In genomic region chr13:24036150-24036549, GRCm38 (mm10) we compare ENCODE assay signal across 17 mouse cellular contexts. TPM values are rescaled to one million over a fixed set of nuclear protein-coding genes. Genes with fewer than 3 reads are reported as not detected.
DNase-seq lines count a peak whose midpoint lies in the region; ATAC-seq lines count a peak whose summit lies in the region.
"Had no signal": no experiment of that assay in that cellular context is flagged by ENCODE, and none has a peak within 500 bp of the region (broad histone marks: within the 10 kb centered on the region; RNA-seq: fewer than 3 reads in every experiment).

No protein-coding gene starts in this region.

- H3K27me3 ChIP-seq in heart, embryonic 14.5 days (ENCODE audit: control insufficient read depth, insufficient read depth, low read length), result no peaks in the 10 kb centered on the region
- H3K27me3 ChIP-seq in lung, embryonic 16.5 days (ENCODE audit: control insufficient read depth, insufficient read depth, low read depth, low read length), result no peaks in the 10 kb centered on the region
- H3K27me3 ChIP-seq in liver, embryonic 13.5 days, result 0 out of 2 replicates have a peak, but pooled peaks cover 5% of the 10 kb centered on the region
- H3K27me3 ChIP-seq: forebrain, embryonic 15.5 days; midbrain, embryonic 13.5 days had no signal

- H3K27ac ChIP-seq in heart, embryonic 14.5 days (replicated peaks in 1 of 2; ENCODE audit: control insufficient read depth in 1 of 2, insufficient read depth in 1 of 2, low read depth in 2 of 2, low read length in 2 of 2), result no peak overlapping the region
- H3K27ac ChIP-seq in lung, embryonic 16.5 days (ENCODE audit: low read length), result no peak overlapping the region
- H3K27ac ChIP-seq in liver, embryonic 13.5 days, result no peak overlapping the region
- H3K27ac ChIP-seq: forebrain, embryonic 15.5 days; midbrain, embryonic 13.5 days had no signal

- intact Hi-C loops in heart, postnatal 25 days (cut with DNase I), result no loop called here

- no peak overlapping the region for H3K9ac ChIP-seq in heart, embryonic 14.5 days (ENCODE audit: low read length)
- H3K9ac ChIP-seq in lung, embryonic 16.5 days (ENCODE audit: low read length), result no peak overlapping the region
- H3K9ac ChIP-seq in liver, embryonic 13.5 days, result no peak overlapping the region
- H3K9ac ChIP-seq: forebrain, embryonic 15.5 days; midbrain, embryonic 13.5 days had no signal

- no peaks in the 10 kb centered on the region for H3K9me3 ChIP-seq in heart, embryonic 14.5 days (ENCODE audit: control insufficient read depth, low read length)
- no peaks in the 10 kb centered on the region for H3K9me3 ChIP-seq in lung, embryonic 16.5 days (ENCODE audit: control insufficient read depth, low read length)
- no peaks in the 10 kb centered on the region for H3K9me3 ChIP-seq in liver, embryonic 13.5 days (replicated peaks)
- H3K9me3 ChIP-seq: forebrain, embryonic 15.5 days; midbrain, embryonic 13.5 days had no signal

- no peak for ATAC-seq in heart, embryonic 14.5 days (ENCODE audit: insufficient number of reproducible peaks, insufficient read depth, low FRiP score, low read depth)
- ATAC-seq in lung, embryonic 16.5 days (ENCODE audit: low read depth), result no peak
- no peak for ATAC-seq in liver, embryonic 13.5 days (ENCODE audit: low read depth)
- ATAC-seq: forebrain, embryonic 15.5 days; midbrain, embryonic 13.5 days had no signal

- DNase-seq in heart, postnatal 25 days (ENCODE audit: low spot score), result no peak
- DNase-seq in lung, postnatal 14 days, result no peak
- no peak for DNase-seq in liver, embryonic 13.5 days
- DNase-seq in retina, postnatal 1 day, result no peak
- DNase-seq in adrenal gland, adult (ENCODE audit: inconsistent age in 2 of 2, low spot score in 1 of 2), result no peak
- DNase-seq: adrenal gland, postnatal 10 days; cerebellum, adult 9-10 months; kidney, adult 8-10 months; left cerebral cortex, postnatal 4 days; lung, postnatal 36 days; right cerebral cortex, postnatal 14 days had no signal

- WGBS in heart, embryonic 14.5 days, result 63% methylated on average over 18 of the region's 18 CpGs
- WGBS in lung, embryonic 16.5 days, result 76% methylated on average over 18 of the region's 18 CpGs
- 24% methylated on average over 18 of the region's 18 CpGs for WGBS in liver, embryonic 13.5 days (ENCODE audit: insufficient replicate concordance)

- H3K36me3 ChIP-seq in heart, embryonic 14.5 days (ENCODE audit: control insufficient read depth, insufficient read depth, low read length), result no peaks in the 10 kb centered on the region
- H3K36me3 ChIP-seq in lung, embryonic 16.5 days (ENCODE audit: control insufficient read depth, insufficient read depth, low read length), result peaks cover 6% of the 10 kb centered on the region
- no peaks in the 10 kb centered on the region for H3K36me3 ChIP-seq in liver, embryonic 13.5 days
- H3K36me3 ChIP-seq: forebrain, embryonic 15.5 days had no signal

- no peak overlapping the region for H3K4me3 ChIP-seq in heart, embryonic 14.5 days (ENCODE audit: control insufficient read depth in 1 of 2, insufficient read depth in 1 of 2, low read depth in 1 of 2, low read length in 2 of 2)
- peak overlapping the region; percentile 6; the same call in 1 of the 2 replicates for H3K4me3 ChIP-seq in lung, embryonic 16.5 days (ENCODE audit: low read length)
- no peak overlapping the region; the same call in 1 of the 2 replicates for H3K4me3 ChIP-seq in liver, embryonic 13.5 days (replicated peaks)
- H3K4me3 ChIP-seq: erythroblast, embryonic 14.5 days; forebrain, embryonic 15.5 days; midbrain, embryonic 13.5 days had no signal

- no peaks in the 10 kb centered on the region for H3K4me1 ChIP-seq in heart, embryonic 14.5 days (ENCODE audit: control insufficient read depth in 2 of 2, insufficient read depth in 2 of 2, low read length in 2 of 2)
- peaks cover 5% of the 10 kb centered on the region; the same call in 1 of the 2 replicates for H3K4me1 ChIP-seq in lung, embryonic 16.5 days (replicated peaks; ENCODE audit: control insufficient read depth, insufficient read depth, low read length)
- H3K4me1 ChIP-seq in liver, embryonic 13.5 days (replicated peaks), result peaks cover 10% of the 10 kb centered on the region; the same call in 1 of the 2 replicates
- H3K4me1 ChIP-seq: forebrain, embryonic 15.5 days; midbrain, embryonic 13.5 days had no signal

- H3K4me2 ChIP-seq in heart, embryonic 14.5 days (ENCODE audit: low read length), result peak overlapping the region; percentile 42
- H3K4me2 ChIP-seq in lung, embryonic 16.5 days (ENCODE audit: low read depth, low read length), result no peak overlapping the region
- peak overlapping the region; percentile 28 for H3K4me2 ChIP-seq in liver, embryonic 13.5 days
- H3K4me2 ChIP-seq: forebrain, embryonic 15.5 days; midbrain, embryonic 13.5 days had no signal

RNA-seq across cellular contexts. Expression of gene Scgn, which starts 45.1 kb away (rescaled TPM):
- not detected in 2 replicates for polyA plus RNA-seq in heart, embryonic 14.5 days (2014; fragmentation: Nextera tagmentation; extraction: Ambion mirVana)
- total RNA-seq in heart, postnatal 25 days (2021), result not detected
- polyA plus RNA-seq in lung, embryonic 16.5 days (2015; fragmentation: Nextera tagmentation; extraction: Ambion mirVana), result not detected in 2 replicates
- not detected in 2 replicates for polyA plus RNA-seq in liver, embryonic 13.5 days (2015; fragmentation: Nextera tagmentation; extraction: Ambion mirVana)
- total RNA-seq: ES-E14 had no signal
- polyA plus RNA-seq: erythroblast, embryonic 14.5 days had no signal
